Mouse (Mus musculus): ENCODE data around the gene Asic4. TPM values are rescaled to one million over a fixed set of nuclear protein-coding genes. Genes with fewer than 3 reads are reported as not detected.

Gene Asic4
- polyA plus RNA-seq, 1 experiment = 1.0 TPM

GRCm38 (mm10) chr1:75480036-75480435, 29.8 kb downstream of the Asic4 start:
- Histone ChIP-seq H3K4me3 (ENCODE audit: control insufficient read depth, low read depth, low read length) (no peak overlapping the region), H3K4me1 (ENCODE audit: control insufficient read depth, insufficient read depth, low read length) (peaks cover 23% of the 10 kb centered on the region), H3K27ac (ENCODE audit: control insufficient read depth, insufficient read depth, low read depth, low read length) (no peak overlapping the region), H3K27me3 (ENCODE audit: control insufficient read depth, insufficient read depth, low read length) (no peaks in the 10 kb centered on the region), H3K36me3 (ENCODE audit: control insufficient read depth, insufficient read depth, low read length) (no peaks in the 10 kb centered on the region)
- no peak for TF ChIP-seq POLR2A (IDR thresholded peaks at IDR 0.05; ENCODE audit: control insufficient read depth, low read depth, low read length)
- TF ChIP-seq CTCF (IDR thresholded peaks at IDR 0.05; ENCODE audit: control insufficient read depth, insufficient read depth, insufficient replicate concordance, low read depth, low read length) = no peak

GRCm38 (mm10) chr1:75480735-75481134, 30.5 kb downstream of the Asic4 start:
- Histone ChIP-seq H3K4me1 (ENCODE audit: control insufficient read depth, insufficient read depth, low read length) (peaks cover 19% of the 10 kb centered on the region), H3K27me3 (ENCODE audit: control insufficient read depth, insufficient read depth, low read length) (no peaks in the 10 kb centered on the region), H3K4me3 (ENCODE audit: control insufficient read depth, low read depth, low read length) (no peak overlapping the region), H3K36me3 (ENCODE audit: control insufficient read depth, insufficient read depth, low read length) (no peaks in the 10 kb centered on the region), H3K27ac (ENCODE audit: control insufficient read depth, insufficient read depth, low read depth, low read length) (no peak overlapping the region)
- TF ChIP-seq CTCF (IDR thresholded peaks at IDR 0.05; ENCODE audit: control insufficient read depth, insufficient read depth, insufficient replicate concordance, low read depth, low read length) = no peak
- no peak for TF ChIP-seq POLR2A (IDR thresholded peaks at IDR 0.05; ENCODE audit: control insufficient read depth, low read depth, low read length)

DNA sequence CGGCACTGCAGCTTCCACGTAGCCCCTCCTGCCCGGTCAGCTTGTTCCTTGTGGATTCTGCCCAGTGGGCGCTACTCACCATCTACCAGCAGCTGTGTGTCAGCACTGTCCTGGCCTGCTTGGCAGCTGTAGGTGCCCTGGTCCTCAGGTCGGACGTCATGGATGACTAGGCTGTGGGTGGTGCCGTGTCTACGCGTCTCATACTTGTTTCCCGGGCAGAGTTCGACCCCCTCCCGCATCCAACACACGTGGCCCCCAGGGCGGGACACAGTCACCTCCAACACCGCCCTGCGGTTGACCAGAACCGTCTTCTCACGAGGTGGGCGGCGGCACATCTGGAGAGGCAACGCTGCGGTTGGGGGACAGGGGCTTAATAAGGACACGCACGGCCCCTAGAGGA, 36.3 kb downstream of the Asic4 start:
- Histone ChIP-seq H3K4me1 (ENCODE audit: control insufficient read depth, insufficient read depth, low read length) (peaks cover 16% of the 10 kb centered on the region), H3K4me3 (ENCODE audit: control insufficient read depth, low read depth, low read length) (no peak overlapping the region), H3K27ac (ENCODE audit: control insufficient read depth, insufficient read depth, low read depth, low read length) (no peak overlapping the region), H3K27me3 (ENCODE audit: control insufficient read depth, insufficient read depth, low read length) (no peaks in the 10 kb centered on the region), H3K36me3 (ENCODE audit: control insufficient read depth, insufficient read depth, low read length) (no peaks in the 10 kb centered on the region)
- TF ChIP-seq POLR2A (IDR thresholded peaks at IDR 0.05; ENCODE audit: control insufficient read depth, low read depth, low read length) = no peak
- no peak for TF ChIP-seq CTCF (IDR thresholded peaks at IDR 0.05; ENCODE audit: control insufficient read depth, insufficient read depth, insufficient replicate concordance, low read depth, low read length)

DNA sequence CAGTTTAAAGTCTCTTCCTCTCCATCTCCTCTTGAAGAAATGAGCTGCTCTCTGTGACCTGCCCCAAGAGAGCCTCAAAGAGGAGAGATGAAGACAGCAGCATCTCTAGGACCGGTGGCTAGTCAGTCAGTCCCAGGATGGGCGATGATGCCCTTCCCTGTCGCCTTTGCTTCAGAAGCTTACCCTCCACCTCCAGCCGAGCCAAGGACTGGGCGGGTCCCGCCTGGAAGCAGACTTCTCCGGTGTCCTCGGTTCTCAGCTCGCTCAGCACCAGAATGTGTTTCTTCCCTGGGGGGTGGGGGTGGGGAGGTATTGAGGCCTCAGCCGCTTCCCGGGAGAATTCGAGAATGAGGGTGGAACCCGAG, 36.8 kb downstream of the Asic4 start:
- H3K4me3 ChIP-seq (ENCODE audit: control insufficient read depth, low read depth, low read length) = no peak overlapping the region; the same call in 1 of the 2 replicates
- H3K36me3 ChIP-seq (ENCODE audit: control insufficient read depth, insufficient read depth, low read length) = no peaks in the 10 kb centered on the region
- peaks cover 16% of the 10 kb centered on the region for H3K4me1 ChIP-seq (ENCODE audit: control insufficient read depth, insufficient read depth, low read length)
- H3K27ac ChIP-seq (ENCODE audit: control insufficient read depth, insufficient read depth, low read depth, low read length) = no peak overlapping the region
- no peaks in the 10 kb centered on the region for H3K27me3 ChIP-seq (ENCODE audit: control insufficient read depth, insufficient read depth, low read length)
- no peak for TF ChIP-seq POLR2A (IDR thresholded peaks at IDR 0.05; ENCODE audit: control insufficient read depth, low read depth, low read length)
- TF ChIP-seq CTCF (IDR thresholded peaks at IDR 0.05; ENCODE audit: control insufficient read depth, insufficient read depth, insufficient replicate concordance, low read depth, low read length) = no peak

DNA sequence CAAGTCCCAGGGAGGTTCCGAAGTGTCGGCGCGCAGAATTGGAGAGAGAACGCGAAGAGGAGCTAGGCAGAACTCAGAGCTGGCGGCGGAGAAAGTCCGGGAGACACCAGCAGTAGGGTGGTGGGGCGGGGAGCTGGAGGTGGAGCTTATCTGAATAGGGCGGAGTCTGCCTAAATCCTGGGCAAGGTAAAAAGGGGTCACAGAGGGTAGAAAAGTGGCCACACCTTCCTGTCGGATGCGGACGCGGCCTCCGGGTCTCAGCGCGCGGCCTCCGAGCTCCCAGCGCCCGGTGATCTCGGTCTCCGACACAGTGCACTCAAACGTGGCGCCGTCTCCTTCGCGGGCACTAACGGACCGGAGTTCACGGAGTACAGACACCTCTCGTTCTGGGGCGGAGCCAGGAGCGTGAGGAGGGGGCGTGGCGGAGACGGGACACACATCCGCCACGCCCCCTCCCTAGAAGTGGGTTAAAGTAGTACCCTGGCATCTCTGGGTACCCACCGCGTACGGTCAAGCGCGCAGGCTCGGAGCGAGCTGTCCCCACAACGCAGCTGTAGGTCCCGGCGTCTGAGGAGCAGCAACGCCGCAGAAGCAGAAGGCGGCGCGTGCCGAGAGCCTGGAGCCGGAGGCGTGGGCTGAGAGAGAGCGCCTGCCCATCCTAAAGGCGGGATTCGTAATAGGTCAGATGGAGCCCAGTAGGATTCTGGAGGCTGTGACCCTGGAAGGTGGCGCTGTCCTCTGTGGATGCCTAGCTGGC, 37.3 kb downstream of the Asic4 start:
- no peak overlapping the region for H3K27ac ChIP-seq (ENCODE audit: control insufficient read depth, insufficient read depth, low read depth, low read length)
- H3K27me3 ChIP-seq (ENCODE audit: control insufficient read depth, insufficient read depth, low read length) = no peaks in the 10 kb centered on the region
- peaks cover 16% of the 10 kb centered on the region for H3K4me1 ChIP-seq (ENCODE audit: control insufficient read depth, insufficient read depth, low read length)
- no peak for TF ChIP-seq CTCF (IDR thresholded peaks at IDR 0.05; ENCODE audit: control insufficient read depth, insufficient read depth, insufficient replicate concordance, low read depth, low read length)
- TF ChIP-seq POLR2A (IDR thresholded peaks at IDR 0.05; ENCODE audit: control insufficient read depth, low read depth, low read length) = no peak
- H3K4me3 ChIP-seq (ENCODE audit: control insufficient read depth, low read depth, low read length) = peak overlapping the region; percentile 61
- no peaks in the 10 kb centered on the region for H3K36me3 ChIP-seq (ENCODE audit: control insufficient read depth, insufficient read depth, low read length)

GRCm38 (mm10) chr1:75490785-75491551, 40.7 kb downstream of the Asic4 start:
- Histone ChIP-seq H3K4me3 (ENCODE audit: control insufficient read depth, low read depth, low read length) (no peak overlapping the region), H3K36me3 (ENCODE audit: control insufficient read depth, insufficient read depth, low read length) (no peaks in the 10 kb centered on the region), H3K27me3 (ENCODE audit: control insufficient read depth, insufficient read depth, low read length) (no peaks in the 10 kb centered on the region), H3K4me1 (ENCODE audit: control insufficient read depth, insufficient read depth, low read length) (peaks cover 16% of the 10 kb centered on the region), H3K27ac (ENCODE audit: control insufficient read depth, insufficient read depth, low read depth, low read length) (no peak overlapping the region)
- no peak for TF ChIP-seq CTCF (IDR thresholded peaks at IDR 0.05; ENCODE audit: control insufficient read depth, insufficient read depth, insufficient replicate concordance, low read depth, low read length)
- TF ChIP-seq POLR2A (IDR thresholded peaks at IDR 0.05; ENCODE audit: control insufficient read depth, low read depth, low read length) = no peak

DNA sequence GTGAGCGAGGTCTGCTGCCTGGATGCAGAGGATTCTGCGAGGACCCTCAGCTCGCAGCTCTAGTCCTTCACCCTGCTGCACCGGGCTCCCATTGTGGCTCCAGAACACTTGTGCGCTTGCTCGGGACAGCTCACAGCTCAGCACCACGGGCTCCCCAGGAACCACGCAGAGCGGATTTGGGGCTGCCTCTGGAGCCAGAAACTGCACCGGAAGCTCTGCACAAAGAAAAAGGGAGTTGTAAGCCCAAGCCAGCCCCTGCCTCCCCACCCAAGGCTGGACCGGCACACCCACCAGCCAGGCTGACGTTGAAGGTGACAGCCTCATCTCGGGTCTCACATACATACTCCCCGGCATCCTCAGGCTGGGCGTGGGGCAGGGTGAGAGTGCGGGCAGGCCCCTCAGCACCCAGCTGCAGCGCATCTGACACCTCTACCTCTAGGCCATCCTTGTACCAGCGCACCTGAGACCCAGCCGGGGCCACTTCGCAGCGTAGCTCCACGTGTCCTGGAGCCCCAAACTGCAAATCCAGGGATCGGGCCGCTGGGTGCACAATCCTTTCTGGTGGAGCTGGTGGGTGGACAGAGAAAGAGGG, 42.4 kb downstream of the Asic4 start:
- TF ChIP-seq CTCF (IDR thresholded peaks at IDR 0.05; ENCODE audit: control insufficient read depth, insufficient read depth, insufficient replicate concordance, low read depth, low read length) (no peak), POLR2A (IDR thresholded peaks at IDR 0.05; ENCODE audit: control insufficient read depth, low read depth, low read length) (no peak)
- Histone ChIP-seq H3K27ac (ENCODE audit: control insufficient read depth, insufficient read depth, low read depth, low read length) (no peak overlapping the region), H3K36me3 (ENCODE audit: control insufficient read depth, insufficient read depth, low read length) (no peaks in the 10 kb centered on the region), H3K4me3 (ENCODE audit: control insufficient read depth, low read depth, low read length) (no peak overlapping the region), H3K4me1 (ENCODE audit: control insufficient read depth, insufficient read depth, low read length) (peaks cover 5% of the 10 kb centered on the region), H3K27me3 (ENCODE audit: control insufficient read depth, insufficient read depth, low read length) (no peaks in the 10 kb centered on the region)
